Mouse (Mus musculus) lung, embryonic 15.5 days (tissue): ENCODE data around the gene Il27ra. TPM values are rescaled to one million over a fixed set of nuclear protein-coding genes. Genes with fewer than 3 reads are reported as not detected.

ENCODE experiments used
- ATAC-seq: fragments of 200-750 bp; cut with Nextera tagmentation; 2 replicates; pipeline ENCODE4 v1.8.0; 2017; ENCODE audit warnings: moderate number of reproducible peaks, borderline replicate concordance; ENCODE audit not compliant: low FRiP score, low TSS enrichment; ENCODE audit errors: extremely low read depth
- H3K27ac ChIP-seq: fragments of 300-500 bp; sonication (generic); 2 replicates; pipeline ENCODE4 v1.5.1; 2015; ENCODE audit warnings: moderate library complexity, mild to moderate bottlenecking, inconsistent platforms
- H3K27me3 ChIP-seq: fragments of 300-500 bp; sonication (generic); 2 replicates; pipeline ENCODE4 v1.6.1; 2015; ENCODE audit warnings: inconsistent platforms
- H3K36me3 ChIP-seq: fragments of 300-500 bp; sonication (generic); 2 replicates; pipeline ENCODE4 v1.6.1; 2015; ENCODE audit warnings: inconsistent platforms
- H3K4me1 ChIP-seq: fragments of 300-500 bp; sonication (generic); 2 replicates; pipeline ENCODE4 v1.6.1; 2015; ENCODE audit warnings: inconsistent platforms
- H3K4me2 ChIP-seq: fragments of 300-500 bp; sonication (generic); 2 replicates; pipeline ENCODE4 v1.6.1; 2015; ENCODE audit warnings: inconsistent platforms, mild to moderate bottlenecking, moderate library complexity
- H3K4me3 ChIP-seq: fragments of 300-500 bp; sonication (generic); 2 replicates; pipeline ENCODE4 v1.5.1; 2015; ENCODE audit warnings: mild to moderate bottlenecking, inconsistent platforms
- H3K9ac ChIP-seq: fragments of 300-500 bp; sonication (generic); 2 replicates; pipeline ENCODE4 v1.6.1; 2015; ENCODE audit warnings: inconsistent platforms
- H3K9me3 ChIP-seq: fragments of 300-500 bp; sonication (generic); 2 replicates; pipeline ENCODE4 v1.6.1; 2016; ENCODE audit warnings: inconsistent platforms
- WGBS: fragments of 180-500 bp; shearing (Covaris S2); methylation state at CpG from one replicate; pipeline ENCODE4 v1.1.7; 2015; 5-methylcytosine and 5-hydroxymethylcytosine counted together
- polyA plus RNA-seq: library from polyadenylated mRNA; unstranded; fragments of >200 nt; fragmentation: Nextera tagmentation; extraction: Ambion mirVana; gene quantifications from 2 replicates; pipeline ENCODE4 v1.2.1, GENCODE M21; 2015

Il27ra gene
- polyA plus RNA-seq, 1 experiment from 2014 or later: 2.2 TPM

- ATAC-seq: no peak
- peak within 1 kb of the TSS; percentile 4; the same call in 1 of the 2 replicates for H3K27ac ChIP-seq
These were observed 40.9 kb downstream of the Il27ra start, which contains the start of gene 1700067K01Rik for GRCm38 (mm10) chr8:84001281-84002000. TSS of gene 1700067K01Rik (plus strand) at chr8:84001502.

GRCm38 (mm10) chr8:83999825-84000224, 42.6 kb downstream of the Il27ra start:
- Histone ChIP-seq H3K27ac (no peak overlapping the region), H3K36me3 (peaks cover 29% of the 10 kb centered on the region), H3K4me2 (peak overlapping the region; percentile 94; the same call in 1 of the 2 replicates), H3K27me3 (no peaks in the 10 kb centered on the region), H3K9me3 (no peaks in the 10 kb centered on the region), H3K9ac (no peak overlapping the region), H3K4me1 (peaks cover 49% of the 10 kb centered on the region), H3K4me3 (peak overlapping the region; percentile 82; the same call in 1 of the 2 replicates)
- 87% methylated on average over 2 of the region's 2 CpGs for WGBS
- no peak for ATAC-seq

More at GRCm38 (mm10) chr8:84001281-84002000, 40.9 kb downstream of the Il27ra start, which contains the start of gene 1700067K01Rik:
- 0 out of 2 replicates have a peak within 1 kb of the TSS, but pooled peaks have one; percentile 5 for H3K4me3 ChIP-seq
- no peaks in the 10 kb centered on the region for H3K9me3 ChIP-seq
- H3K4me2 ChIP-seq: peak within 1 kb of the TSS; percentile 37
- no peak within 1 kb of the TSS for H3K9ac ChIP-seq
- H3K4me1 ChIP-seq: peaks cover 46% of the 10 kb centered on the region
- 44% methylated on average over 61 of the region's 61 CpGs for WGBS
- H3K27me3 ChIP-seq: no peaks in the 10 kb centered on the region
- H3K36me3 ChIP-seq: peaks cover 25% of the 10 kb centered on the region

GRCm38 (mm10) chr8:83999057-83999705, 43.2 kb downstream of the Il27ra start:
- Histone ChIP-seq H3K9ac (peak overlapping the region; percentile 77), H3K36me3 (peaks cover 35% of the 10 kb centered on the region)
- ATAC-seq: no peak

GRCm38 (mm10) chr8:83998231-83999056, 43.9 kb downstream of the Il27ra start:
- H3K9me3 ChIP-seq: no peaks in the 10 kb centered on the region
- H3K9ac ChIP-seq: peak overlapping the region; percentile 77
- H3K36me3 ChIP-seq: peaks cover 39% of the 10 kb centered on the region
- H3K27me3 ChIP-seq: no peaks in the 10 kb centered on the region
- peak overlapping the region; percentile 82 for H3K4me3 ChIP-seq
- WGBS: under 1% methylated on average over 69 of the region's 92 CpGs
- peak overlapping the region; percentile 87 for H3K27ac ChIP-seq
- peaks cover 39% of the 10 kb centered on the region for H3K4me1 ChIP-seq
- peak overlapping the region; percentile 94 for H3K4me2 ChIP-seq
- ATAC-seq: no peak; the same call in 1 of the 2 replicates

More at GRCm38 (mm10) chr8:83999057-83999705, 43.2 kb downstream of the Il27ra start:
- Histone ChIP-seq H3K9me3 (no peaks in the 10 kb centered on the region), H3K4me2 (peak overlapping the region; percentile 94), H3K4me3 (peak overlapping the region; percentile 82), H3K27me3 (no peaks in the 10 kb centered on the region), H3K4me1 (peaks cover 46% of the 10 kb centered on the region), H3K27ac (peak overlapping the region; percentile 87; the same call in 1 of the 2 replicates)
- WGBS: 57% methylated on average over 16 of the region's 16 CpGs

- WGBS: 2% methylated on average over 58 of the region's 112 CpGs
These were observed 44.8 kb downstream of the Il27ra start, which contains the start of gene Samd1 for GRCm38 (mm10) chr8:83997511-83998141. TSS of gene Samd1 (plus strand) at chr8:83997672.

GRCm38 (mm10) chr8:83996567-83997505, 45.6 kb downstream of the Il27ra start:
- Histone ChIP-seq H3K9me3 (no peaks in the 10 kb centered on the region), H3K4me2 (peak overlapping the region; percentile 82), H3K9ac (peak overlapping the region; percentile 70), H3K27ac (peak overlapping the region; percentile 95), H3K27me3 (no peaks in the 10 kb centered on the region), H3K4me3 (peak overlapping the region; percentile 85), H3K36me3 (peaks cover 48% of the 10 kb centered on the region), H3K4me1 (peaks cover 37% of the 10 kb centered on the region)
- WGBS: 0% methylated on average over 54 of the region's 103 CpGs
- ATAC-seq: peak; percentile 89

More at GRCm38 (mm10) chr8:83997511-83998141, 44.8 kb downstream of the Il27ra start, which contains the start of gene Samd1:
- Histone ChIP-seq H3K36me3 (peaks cover 41% of the 10 kb centered on the region), H3K27ac (peak within 1 kb of the TSS; percentile 95), H3K27me3 (no peaks in the 10 kb centered on the region), H3K4me2 (peak within 1 kb of the TSS; percentile 94), H3K9ac (peak within 1 kb of the TSS; percentile 77), H3K9me3 (no peaks in the 10 kb centered on the region), H3K4me3 (peak within 1 kb of the TSS; percentile 85), H3K4me1 (peaks cover 37% of the 10 kb centered on the region)
- no peak for ATAC-seq

GRCm38 (mm10) chr8:83995973-83996372, 46.4 kb downstream of the Il27ra start:
- peaks cover 31% of the 10 kb centered on the region for H3K4me1 ChIP-seq
- H3K9ac ChIP-seq: 0 out of 2 replicates have a peak overlapping the region, but pooled peaks have one; percentile 70
- peak overlapping the region; percentile 95 for H3K27ac ChIP-seq
- H3K9me3 ChIP-seq: no peaks in the 10 kb centered on the region
- 20% methylated on average over 12 of the region's 12 CpGs for WGBS
- no peak for ATAC-seq
- H3K36me3 ChIP-seq: peaks cover 50% of the 10 kb centered on the region
- H3K27me3 ChIP-seq: no peaks in the 10 kb centered on the region
- H3K4me3 ChIP-seq: peak overlapping the region; percentile 85
- H3K4me2 ChIP-seq: peak overlapping the region; percentile 82

GRCm38 (mm10) chr8:83994030-83994429, 48.4 kb downstream of the Il27ra start:
- H3K9ac ChIP-seq: no peak overlapping the region
- no peak overlapping the region for H3K4me3 ChIP-seq
- H3K36me3 ChIP-seq: peaks cover 52% of the 10 kb centered on the region
- H3K27ac ChIP-seq: no peak overlapping the region
- peaks cover 11% of the 10 kb centered on the region for H3K4me1 ChIP-seq
- no peaks in the 10 kb centered on the region for H3K9me3 ChIP-seq
- no peak for ATAC-seq
- 76% methylated on average over 3 of the region's 3 CpGs for WGBS
- H3K4me2 ChIP-seq: no peak overlapping the region
- H3K27me3 ChIP-seq: no peaks in the 10 kb centered on the region

- WGBS: 83% methylated on average over 2 of the region's 2 CpGs
- no peak for ATAC-seq
- no peaks in the 10 kb centered on the region for H3K27me3 ChIP-seq
- H3K4me3 ChIP-seq: no peak overlapping the region
- H3K9ac ChIP-seq: no peak overlapping the region
- H3K36me3 ChIP-seq: peaks cover 68% of the 10 kb centered on the region
- no peak overlapping the region for H3K27ac ChIP-seq
- H3K9me3 ChIP-seq: no peaks in the 10 kb centered on the region
- no peak overlapping the region for H3K4me2 ChIP-seq
- peaks cover 7% of the 10 kb centered on the region; the same call in 1 of the 2 replicates for H3K4me1 ChIP-seq
These were observed 49.9 kb downstream of the Il27ra start for GRCm38 (mm10) chr8:83992488-83992887.

GRCm38 (mm10) chr8:83990170-83990569, 52.2 kb downstream of the Il27ra start:
- WGBS: 93% methylated on average over 14 of the region's 14 CpGs
- Histone ChIP-seq H3K36me3 (peaks cover 87% of the 10 kb centered on the region), H3K9me3 (no peaks in the 10 kb centered on the region), H3K4me2 (no peak overlapping the region), H3K27me3 (no peaks in the 10 kb centered on the region), H3K4me3 (no peak overlapping the region), H3K9ac (no peak overlapping the region), H3K27ac (no peak overlapping the region), H3K4me1 (no peaks in the 10 kb centered on the region)
- ATAC-seq: no peak
